Mouse (Mus musculus) layer of hippocampus, postnatal 36 days (tissue): ENCODE measurements around the gene Fbxw21. TPM values are rescaled to one million over a fixed set of nuclear protein-coding genes. Genes with fewer than 3 reads are reported as not detected.

Experiments
- total RNA-seq, 2 experiments: library from RNA; stranded (reverse); gene quantifications; 2 replicates each; pipeline ENCODE4 v1.2.3; 2021

The Fbxw21 gene
- total RNA-seq, 2 experiments from 2014 or later, result not detected

Other genes starting within 250 kb of the Fbxw21 start
- gene Tmem89, start 247.4 kb downstream of the Fbxw21 start, total RNA-seq, result not detected
- gene Uqcrc1, start 225.4 kb downstream of the Fbxw21 start, total RNA-seq, result 100 to 1,000 TPM; 346 to 350 TPM
- gene Col7a1, start 208.5 kb downstream of the Fbxw21 start, total RNA-seq, result 1 to 10 TPM; 2.8 to 5.0 TPM
- under 1 TPM; 0.33 to 0.40 TPM for gene Ucn2, start 176.0 kb downstream of the Fbxw21 start, total RNA-seq
- gene Pfkfb4, start 170.3 kb downstream of the Fbxw21 start, total RNA-seq, result 10 to 100 TPM; 10.2 to 15.4 TPM
- gene Shisa5, start 123.5 kb downstream of the Fbxw21 start, total RNA-seq, result 10 to 100 TPM; 40.4 to 48.9 TPM
- gene Trex1, start 102.3 kb downstream of the Fbxw21 start, total RNA-seq, result 10 to 100 TPM; 15.6 to 17.2 TPM
- 10 to 100 TPM; 28.1 to 31.0 TPM for gene Atrip, start 87.9 kb downstream of the Fbxw21 start, total RNA-seq
- 1 to 10 TPM; 8.5 to 9.1 TPM for gene Ccdc51, start 79.5 kb downstream of the Fbxw21 start, total RNA-seq
- 100 to 1,000 TPM; 303 to 338 TPM for gene Tma7, start 79.5 kb downstream of the Fbxw21 start, total RNA-seq
- gene Plxnb1, start 66.7 kb downstream of the Fbxw21 start, total RNA-seq, result 10 to 100 TPM; 79.7 to 88.6 TPM
- not detected for gene Fbxw13, start 33.9 kb upstream of the Fbxw21 start, total RNA-seq
- gene Fbxw20, start 72.7 kb upstream of the Fbxw21 start, total RNA-seq, result not detected
- not detected for gene Fbxw14, start 125.6 kb upstream of the Fbxw21 start, total RNA-seq
- not detected for gene Fbxw28, start 177.6 kb upstream of the Fbxw21 start, total RNA-seq
- not detected for gene Fbxw22, start 242.3 kb upstream of the Fbxw21 start, total RNA-seq